Mouse (Mus musculus): ENCODE measurements at regions not wholly inside any gene's neighbourhood (a gene's known extent, or its start where the extent isn't known, plus 50 kb on each side); places are given as distances from the start of the nearest gene placed in this dataset.

- Histone ChIP-seq H3K4me3 (ENCODE audit: low read length) (no peak overlapping the region), H3K27me3 (replicated peaks; ENCODE audit: control insufficient read depth, insufficient read depth, low read length) (no peaks in the 10 kb centered on the region)
- ATAC-seq: no peak
Measured at GRCm38 (mm10) chr1:126980311-126980710, 149.7 kb upstream of the Nckap5 start.

GRCm38 (mm10) chr1:126973871-126974270 lies 143.3 kb upstream of the Nckap5 start:
- Histone ChIP-seq H3K4me2 (ENCODE audit: low read length) (no peak overlapping the region), H3K27ac (ENCODE audit: low read depth, low read length) (no peak overlapping the region), H3K9me3 (ENCODE audit: control insufficient read depth, low read length) (no peaks in the 10 kb centered on the region), H3K27me3 (replicated peaks; ENCODE audit: control insufficient read depth, insufficient read depth, low read length) (no peaks in the 10 kb centered on the region), H3K9ac (ENCODE audit: low read depth, low read length) (no peak overlapping the region), H3K36me3 (ENCODE audit: control insufficient read depth, insufficient read depth, low read length) (no peaks in the 10 kb centered on the region), H3K4me1 (ENCODE audit: control insufficient read depth, insufficient read depth, low read depth, low read length) (no peaks in the 10 kb centered on the region), H3K4me3 (ENCODE audit: low read length) (no peak overlapping the region)
- ATAC-seq: no peak
- WGBS: 100% methylated on average over 1 of the region's 1 CpGs

More at GRCm38 (mm10) chr1:126980311-126980710, 149.7 kb upstream of the Nckap5 start:
- WGBS: 93% methylated on average over 14 of the region's 14 CpGs
- Histone ChIP-seq H3K27ac (ENCODE audit: low read depth, low read length) (no peak overlapping the region), H3K9ac (ENCODE audit: low read depth, low read length) (no peak overlapping the region), H3K4me2 (ENCODE audit: low read length) (no peak overlapping the region), H3K9me3 (ENCODE audit: control insufficient read depth, low read length) (no peaks in the 10 kb centered on the region), H3K36me3 (ENCODE audit: control insufficient read depth, insufficient read depth, low read length) (no peaks in the 10 kb centered on the region), H3K4me1 (ENCODE audit: control insufficient read depth, insufficient read depth, low read depth, low read length) (no peaks in the 10 kb centered on the region)

- H3K27ac ChIP-seq (ENCODE audit: low read depth, low read length): no peak overlapping the region
- WGBS: 56% methylated on average over 10 of the region's 10 CpGs
Measured at GRCm38 (mm10) chr1:126971777-126972421, 141.3 kb upstream of the Nckap5 start.

GRCm38 (mm10) chr1:126971118-126971517 lies 140.5 kb upstream of the Nckap5 start:
- no peak for ATAC-seq

More at GRCm38 (mm10) chr1:126971777-126972421, 141.3 kb upstream of the Nckap5 start:
- ATAC-seq: peak; percentile 64
- Histone ChIP-seq H3K4me2 (ENCODE audit: low read length) (no peak overlapping the region), H3K4me3 (ENCODE audit: low read length) (no peak overlapping the region), H3K9ac (ENCODE audit: low read depth, low read length) (no peak overlapping the region), H3K36me3 (ENCODE audit: control insufficient read depth, insufficient read depth, low read length) (no peaks in the 10 kb centered on the region), H3K4me1 (ENCODE audit: control insufficient read depth, insufficient read depth, low read depth, low read length) (no peaks in the 10 kb centered on the region), H3K9me3 (ENCODE audit: control insufficient read depth, low read length) (no peaks in the 10 kb centered on the region), H3K27me3 (replicated peaks; ENCODE audit: control insufficient read depth, insufficient read depth, low read length) (no peaks in the 10 kb centered on the region)

GRCm38 (mm10) chr1:126966394-126966793 lies 135.8 kb upstream of the Nckap5 start:
- Histone ChIP-seq H3K4me2 (ENCODE audit: low read length) (no peak overlapping the region), H3K9me3 (ENCODE audit: control insufficient read depth, low read length) (no peaks in the 10 kb centered on the region), H3K27me3 (replicated peaks; ENCODE audit: control insufficient read depth, insufficient read depth, low read length) (no peaks in the 10 kb centered on the region), H3K4me3 (ENCODE audit: low read length) (no peak overlapping the region), H3K27ac (ENCODE audit: low read depth, low read length) (no peak overlapping the region), H3K4me1 (ENCODE audit: control insufficient read depth, insufficient read depth, low read depth, low read length) (no peaks in the 10 kb centered on the region), H3K36me3 (ENCODE audit: control insufficient read depth, insufficient read depth, low read length) (no peaks in the 10 kb centered on the region), H3K9ac (ENCODE audit: low read depth, low read length) (no peak overlapping the region)
- no peak for ATAC-seq

More at GRCm38 (mm10) chr1:126971118-126971517, 140.5 kb upstream of the Nckap5 start:
- no peak overlapping the region for H3K27ac ChIP-seq (ENCODE audit: low read depth, low read length)
- 81% methylated on average over 1 of the region's 1 CpGs for WGBS
- no peaks in the 10 kb centered on the region for H3K9me3 ChIP-seq (ENCODE audit: control insufficient read depth, low read length)
- no peak overlapping the region for H3K4me3 ChIP-seq (ENCODE audit: low read length)
- no peak overlapping the region for H3K9ac ChIP-seq (ENCODE audit: low read depth, low read length)
- H3K36me3 ChIP-seq (ENCODE audit: control insufficient read depth, insufficient read depth, low read length): no peaks in the 10 kb centered on the region
- no peaks in the 10 kb centered on the region for H3K27me3 ChIP-seq (replicated peaks; ENCODE audit: control insufficient read depth, insufficient read depth, low read length)
- no peaks in the 10 kb centered on the region for H3K4me1 ChIP-seq (ENCODE audit: control insufficient read depth, insufficient read depth, low read depth, low read length)
- no peak overlapping the region for H3K4me2 ChIP-seq (ENCODE audit: low read length)

- no peaks in the 10 kb centered on the region for H3K27me3 ChIP-seq (replicated peaks; ENCODE audit: control insufficient read depth, insufficient read depth, low read length)
- H3K36me3 ChIP-seq (ENCODE audit: control insufficient read depth, insufficient read depth, low read length): no peaks in the 10 kb centered on the region
- WGBS: 62% methylated on average over 12 of the region's 12 CpGs
- H3K4me3 ChIP-seq (ENCODE audit: low read length): no peak overlapping the region
- peak; percentile 76 for ATAC-seq
- peak overlapping the region; percentile 2; the same call in 1 of the 2 replicates for H3K27ac ChIP-seq (ENCODE audit: low read depth, low read length)
- no peak overlapping the region for H3K4me2 ChIP-seq (ENCODE audit: low read length)
- no peak overlapping the region for H3K9ac ChIP-seq (ENCODE audit: low read depth, low read length)
- no peaks in the 10 kb centered on the region for H3K9me3 ChIP-seq (ENCODE audit: control insufficient read depth, low read length)
- no peaks in the 10 kb centered on the region for H3K4me1 ChIP-seq (ENCODE audit: control insufficient read depth, insufficient read depth, low read depth, low read length)
Measured at GRCm38 (mm10) chr1:126955839-126956720, 125.5 kb upstream of the Nckap5 start.

GRCm38 (mm10) chr1:126947860-126948259 lies 117.3 kb upstream of the Nckap5 start:
- H3K4me3 ChIP-seq (ENCODE audit: low read length): no peak overlapping the region
- no peak overlapping the region for H3K27ac ChIP-seq (ENCODE audit: low read depth, low read length)
- H3K9ac ChIP-seq (ENCODE audit: low read depth, low read length): no peak overlapping the region
- H3K4me2 ChIP-seq (ENCODE audit: low read length): no peak overlapping the region
- no peak for ATAC-seq
- H3K9me3 ChIP-seq (ENCODE audit: control insufficient read depth, low read length): no peaks in the 10 kb centered on the region
- no peaks in the 10 kb centered on the region for H3K4me1 ChIP-seq (ENCODE audit: control insufficient read depth, insufficient read depth, low read depth, low read length)
- no peaks in the 10 kb centered on the region for H3K36me3 ChIP-seq (ENCODE audit: control insufficient read depth, insufficient read depth, low read length)
- 97% methylated on average over 1 of the region's 1 CpGs for WGBS
- H3K27me3 ChIP-seq (replicated peaks; ENCODE audit: control insufficient read depth, insufficient read depth, low read length): no peaks in the 10 kb centered on the region

- Histone ChIP-seq H3K27ac (ENCODE audit: low read depth, low read length) (no peak overlapping the region), H3K9ac (ENCODE audit: low read depth, low read length) (no peak overlapping the region), H3K36me3 (ENCODE audit: control insufficient read depth, insufficient read depth, low read length) (no peaks in the 10 kb centered on the region), H3K4me3 (ENCODE audit: low read length) (no peak overlapping the region), H3K27me3 (replicated peaks; ENCODE audit: control insufficient read depth, insufficient read depth, low read length) (no peaks in the 10 kb centered on the region), H3K4me1 (ENCODE audit: control insufficient read depth, insufficient read depth, low read depth, low read length) (peaks cover 5% of the 10 kb centered on the region), H3K9me3 (ENCODE audit: control insufficient read depth, low read length) (no peaks in the 10 kb centered on the region), H3K4me2 (ENCODE audit: low read length) (no peak overlapping the region)
- no peak for ATAC-seq
- WGBS: 49% methylated on average over 4 of the region's 4 CpGs
Measured at GRCm38 (mm10) chr1:126932658-126933057, 102.1 kb upstream of the Nckap5 start.

GRCm38 (mm10) chr1:126931754-126932153 lies 101.2 kb upstream of the Nckap5 start:
- ATAC-seq: peak; percentile 64
- Histone ChIP-seq H3K36me3 (ENCODE audit: control insufficient read depth, insufficient read depth, low read length) (no peaks in the 10 kb centered on the region), H3K27me3 (replicated peaks; ENCODE audit: control insufficient read depth, insufficient read depth, low read length) (no peaks in the 10 kb centered on the region), H3K9me3 (ENCODE audit: control insufficient read depth, low read length) (no peaks in the 10 kb centered on the region), H3K4me1 (ENCODE audit: control insufficient read depth, insufficient read depth, low read depth, low read length) (peaks cover 5% of the 10 kb centered on the region), H3K4me3 (ENCODE audit: low read length) (no peak overlapping the region), H3K27ac (ENCODE audit: low read depth, low read length) (no peak overlapping the region), H3K4me2 (ENCODE audit: low read length) (no peak overlapping the region), H3K9ac (ENCODE audit: low read depth, low read length) (no peak overlapping the region)
- WGBS: under 1% methylated on average over 6 of the region's 6 CpGs
